Mouse (Mus musculus) frontal cortex, adult (tissue): Measurements from ENCODE around the gene Krt19.

Experiments used
- ATAC-seq: cut with Nextera tagmentation; 2 replicates; pipeline ENCODE4 v1.9.2; 2017; ENCODE audit warnings: mild to moderate bottlenecking, moderate library complexity, mixed read lengths; ENCODE audit not compliant: low TSS enrichment

Krt19 gene

DNA sequence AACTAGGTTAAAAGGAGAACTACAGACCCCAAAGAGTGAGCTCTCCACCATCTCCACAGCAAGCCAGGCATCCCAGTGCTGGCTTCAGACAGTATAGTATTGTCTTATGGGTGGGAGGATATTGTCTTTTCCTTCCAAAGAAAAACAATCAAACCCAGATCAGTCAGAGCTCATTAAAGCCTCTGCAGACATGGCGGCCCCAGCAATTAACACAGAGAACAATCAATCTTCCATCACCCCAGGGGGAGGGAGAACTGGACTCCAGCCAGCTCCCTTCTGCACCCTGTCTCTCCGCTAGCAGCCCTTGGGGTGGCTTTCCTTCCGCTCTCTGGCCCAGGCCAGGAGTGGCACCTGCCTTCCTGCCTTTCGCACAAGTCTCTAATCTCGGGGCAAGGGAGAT, 10.8 kb downstream of the Krt19 start:
- ATAC-seq, result no peak

DNA sequence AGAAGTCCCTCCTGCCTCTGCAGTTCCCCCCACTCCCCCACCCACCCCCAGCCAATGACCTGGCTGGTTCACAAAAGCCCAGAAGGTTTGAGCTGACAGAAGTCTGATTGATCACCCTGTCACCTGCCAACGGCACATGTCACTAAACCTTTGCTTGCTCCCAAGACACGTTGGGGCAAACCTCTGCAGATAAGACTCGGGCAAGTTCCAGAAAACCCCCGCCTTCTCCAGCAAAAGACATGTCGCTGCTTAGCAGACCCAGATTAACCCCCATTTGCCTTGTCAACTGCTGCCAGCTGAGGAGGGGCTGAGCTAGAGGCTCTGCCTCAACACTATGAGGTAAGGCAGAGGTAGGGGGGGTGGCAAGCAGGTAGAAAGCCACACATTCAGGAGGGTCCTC, 11.9 kb downstream of the Krt19 start:
- no peak for ATAC-seq

DNA sequence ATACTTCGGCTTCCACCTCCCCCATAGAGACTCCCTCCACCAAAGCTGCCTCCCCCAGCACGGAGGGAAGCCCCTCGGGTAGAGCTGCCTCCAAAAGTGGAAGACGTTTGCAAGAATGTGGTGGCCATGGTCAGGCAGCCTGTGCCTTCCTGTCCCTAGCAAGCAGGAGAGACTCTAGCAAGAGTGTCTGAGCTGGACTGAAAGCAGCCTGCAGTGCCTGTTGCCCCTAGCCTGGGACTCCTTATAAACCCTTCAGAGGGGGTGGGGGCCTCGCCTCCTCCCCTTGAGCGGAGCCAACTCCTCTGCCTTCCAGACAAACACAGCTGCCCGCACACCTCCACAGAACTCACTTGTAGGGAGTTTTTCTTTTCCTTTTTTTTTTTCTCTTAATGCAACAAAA, 12.7 kb downstream of the Krt19 start, which contains the start of gene Krt15:
TSS of gene Krt15 (minus strand) at position 198 of the 400 bp plus-strand sequence.
- ATAC-seq, result no peak

DNA sequence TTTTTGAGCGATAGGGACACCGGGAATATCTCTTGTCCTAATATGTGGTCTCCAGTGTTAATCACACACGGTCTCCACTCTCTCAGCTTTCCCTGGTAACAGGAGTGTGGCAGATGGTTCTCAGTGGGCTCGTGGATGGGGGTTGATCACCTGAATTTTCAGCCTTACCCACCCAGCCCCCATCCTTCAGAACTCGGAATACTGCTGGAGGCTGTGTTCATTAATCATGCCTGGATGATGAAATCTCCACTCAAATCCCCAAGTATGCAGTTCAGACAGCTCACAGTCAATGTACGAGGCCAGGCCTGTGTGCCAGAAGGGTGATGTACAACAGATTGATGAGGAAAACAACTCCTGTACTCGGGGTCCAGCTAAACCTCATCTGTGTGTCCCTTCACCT, 23.6 kb downstream of the Krt19 start:
- ATAC-seq, result no peak

DNA sequence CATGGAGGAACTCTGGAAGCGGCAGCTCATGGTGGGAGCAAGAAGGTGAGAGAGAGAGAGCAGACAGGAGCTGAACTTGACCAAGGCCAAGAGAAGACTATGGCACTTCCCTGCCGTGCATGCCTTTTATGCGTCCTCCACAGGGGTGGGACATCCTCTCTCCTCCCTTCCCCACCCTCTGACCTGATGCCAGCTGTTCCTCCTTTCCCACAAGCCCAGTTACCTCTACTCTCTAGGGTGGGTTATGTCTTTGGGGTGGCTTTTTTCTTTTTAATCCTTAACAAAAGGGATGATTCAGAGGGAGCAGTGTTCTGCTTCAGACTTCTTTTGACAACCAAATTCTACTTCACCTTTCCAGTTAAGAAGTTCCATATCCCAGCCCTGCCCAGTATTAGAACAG, 27.0 kb downstream of the Krt19 start, which contains the start of gene Krt13:
TSS of gene Krt13 (minus strand) at position 101 of the 400 bp plus-strand sequence.
- no peak for ATAC-seq

DNA sequence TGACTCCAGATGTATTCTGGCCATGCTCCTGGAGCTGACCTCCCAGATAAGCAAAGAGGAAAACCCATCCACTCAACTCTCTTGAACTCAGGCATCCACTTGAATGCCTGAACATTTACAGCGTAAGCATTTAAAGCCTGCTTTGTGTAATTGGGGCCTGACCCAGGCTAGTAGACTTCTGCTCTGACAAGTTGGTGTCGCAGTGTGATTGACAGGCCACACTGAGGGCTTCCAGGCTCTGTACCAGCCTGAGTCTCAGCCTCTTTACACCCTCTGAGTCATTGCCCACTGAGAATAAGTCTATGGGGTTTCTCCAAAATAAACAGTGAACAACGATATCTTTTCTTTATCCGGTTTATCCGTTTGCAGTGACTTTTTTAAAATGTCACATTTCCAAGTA, 28.1 kb downstream of the Krt19 start:
- ATAC-seq, result no peak

DNA sequence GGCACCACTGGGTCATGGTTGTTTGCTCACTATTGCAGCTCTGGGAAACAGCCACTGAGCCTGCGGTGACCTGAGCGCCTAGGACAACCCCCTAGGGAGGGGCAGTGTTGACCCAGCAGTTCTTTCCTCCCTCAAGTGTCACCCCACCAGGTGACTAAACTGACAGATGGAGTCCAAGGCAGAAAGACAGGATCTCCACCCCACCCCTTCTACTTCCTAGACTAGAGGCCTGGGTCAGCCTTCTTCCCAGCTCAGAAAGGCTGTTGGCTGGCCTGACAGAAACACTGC, 34.8 kb downstream of the Krt19 start:
- no peak for ATAC-seq

DNA sequence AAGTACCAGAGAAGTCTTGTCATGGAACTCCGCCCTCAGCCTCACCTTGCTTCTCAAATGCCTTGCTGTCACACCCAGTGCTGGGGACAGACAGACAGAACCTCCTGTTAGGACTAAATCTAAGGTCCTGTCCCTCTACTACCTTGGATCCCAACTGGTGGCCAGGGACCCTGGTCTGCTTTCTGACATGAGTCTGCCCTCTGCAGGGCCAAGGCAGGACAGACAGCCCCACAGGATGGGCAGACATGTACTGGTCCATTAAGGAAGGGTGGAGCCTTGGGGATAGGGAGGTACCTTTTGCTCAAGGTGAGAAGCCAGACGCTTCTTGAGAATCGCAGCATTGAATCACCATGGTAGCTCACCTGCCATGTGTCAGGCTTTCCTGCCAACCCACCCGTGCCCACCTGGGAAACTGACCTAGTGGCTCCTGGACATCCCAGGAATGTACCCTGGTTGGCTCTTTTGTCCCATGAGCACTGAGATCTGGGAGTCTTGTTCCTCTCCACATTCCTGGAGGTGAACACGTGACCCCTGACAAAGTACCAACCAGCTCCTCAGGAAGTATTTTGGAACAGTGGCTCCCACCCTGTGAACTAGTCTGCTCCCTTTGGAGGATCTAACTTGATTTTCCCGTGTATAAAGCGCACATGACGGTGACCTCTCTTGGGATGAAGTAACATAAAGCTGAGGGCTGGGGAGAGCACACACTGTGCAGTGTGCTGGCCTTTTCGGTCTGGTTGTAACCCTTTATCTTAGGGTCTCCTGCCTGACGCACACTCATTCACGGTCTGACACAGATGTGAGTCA, 35.3 kb downstream of the Krt19 start:
- no peak for ATAC-seq

DNA sequence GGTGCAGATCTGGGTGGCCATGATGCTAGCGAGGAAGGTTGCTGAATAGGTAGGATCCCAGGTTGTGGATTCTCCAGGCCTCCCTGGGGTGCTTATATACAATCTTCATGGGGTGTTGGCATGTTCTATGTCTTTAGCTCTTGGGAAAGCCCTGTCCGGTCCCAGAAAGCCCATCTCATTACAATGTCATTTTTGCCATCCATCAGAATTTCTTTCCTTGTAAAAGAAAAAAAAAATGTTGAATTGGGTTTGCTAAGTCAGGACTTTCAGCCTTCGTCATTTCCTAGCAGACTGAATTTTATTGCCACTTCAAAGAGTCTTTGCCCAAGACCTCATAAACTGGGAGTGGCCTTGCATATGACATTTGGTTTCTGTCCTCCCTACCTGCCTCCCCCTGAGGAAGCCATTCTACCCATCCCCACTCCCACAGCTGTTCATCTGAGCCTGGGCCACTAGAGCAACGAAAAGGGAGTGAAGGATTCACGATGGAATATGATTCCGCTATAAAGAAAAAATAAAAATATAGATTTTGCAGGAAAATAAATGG, 42.8 kb downstream of the Krt19 start, which contains the start of gene Krt36:
TSS of gene Krt36 (minus strand) at position 51 of the 547 bp plus-strand sequence.
- ATAC-seq, result no peak

DNA sequence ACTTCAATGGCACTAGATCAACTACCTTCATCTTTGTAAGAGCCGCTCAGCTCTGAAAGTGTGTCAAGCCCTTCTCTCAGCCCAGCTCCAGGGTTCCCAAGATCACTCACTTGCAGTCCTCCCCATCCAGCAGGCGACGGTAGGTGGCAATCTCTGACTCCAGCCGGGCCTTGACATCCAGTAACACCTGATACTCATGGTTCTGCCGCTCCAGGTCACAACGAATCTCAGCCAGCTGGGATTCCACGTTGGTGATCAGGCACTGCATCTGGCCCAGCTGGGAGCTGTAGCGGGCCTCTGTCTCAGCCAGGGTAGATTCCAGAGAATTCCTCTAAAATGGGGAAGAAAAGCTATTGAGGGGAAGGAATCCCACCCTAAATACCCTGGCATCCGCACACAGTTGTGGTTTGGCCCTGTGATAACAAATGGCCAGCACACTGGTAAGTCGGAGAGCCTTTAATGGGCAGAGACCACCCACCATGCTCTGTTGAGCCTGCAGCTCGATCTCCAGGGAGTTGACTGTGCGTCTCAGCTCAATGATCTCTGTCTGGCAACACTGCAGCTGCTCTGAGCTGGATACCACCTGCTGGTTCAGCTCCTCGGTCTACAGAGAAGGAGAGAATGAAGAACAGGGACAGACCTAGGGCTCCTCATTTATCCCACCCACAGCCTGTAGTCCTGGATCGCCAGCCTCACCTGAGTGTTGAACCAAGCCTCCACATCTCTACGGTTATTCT, 45.6 kb downstream of the Krt19 start:
- no peak for ATAC-seq

DNA sequence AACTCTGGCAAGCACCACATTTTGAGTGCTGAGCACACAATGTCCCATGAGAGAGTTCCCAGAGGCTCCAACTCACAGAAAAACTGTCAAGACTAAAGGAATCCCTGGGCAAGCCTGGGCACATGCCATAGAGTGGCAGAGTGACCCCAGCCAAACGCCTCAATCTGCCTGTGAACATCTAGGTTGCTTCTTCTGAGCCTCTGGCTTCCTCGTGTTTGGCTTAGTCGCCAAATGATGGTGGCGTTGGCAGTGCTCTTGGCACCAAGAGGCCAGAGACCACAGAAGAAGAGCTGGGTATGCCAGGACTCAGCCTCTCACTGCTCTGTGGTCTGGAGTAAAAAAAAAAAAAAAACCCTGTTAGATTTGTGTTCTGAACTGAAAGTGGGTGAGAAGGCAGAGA, 48.1 kb downstream of the Krt19 start:
- ATAC-seq, result no peak

DNA sequence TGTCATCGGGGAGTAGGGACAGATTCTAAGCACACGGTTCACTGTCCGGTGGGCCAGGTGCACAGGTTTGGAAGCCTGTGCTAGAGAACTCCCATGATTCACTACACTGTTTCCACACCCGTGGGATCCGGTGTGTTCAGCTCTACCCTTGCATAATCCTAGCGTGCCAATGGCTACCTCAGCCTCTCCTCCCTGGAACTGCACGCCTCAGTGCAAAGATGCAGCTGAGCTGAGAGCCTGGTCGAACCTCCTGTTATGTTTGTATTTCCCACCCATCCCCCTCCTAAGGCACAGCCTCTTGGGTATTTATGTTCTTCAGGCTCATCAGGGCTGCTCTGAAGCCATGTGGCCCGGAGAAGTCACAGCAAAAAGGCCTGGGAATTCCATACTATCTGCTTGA, 50.6 kb downstream of the Krt19 start:
- ATAC-seq, result no peak

DNA sequence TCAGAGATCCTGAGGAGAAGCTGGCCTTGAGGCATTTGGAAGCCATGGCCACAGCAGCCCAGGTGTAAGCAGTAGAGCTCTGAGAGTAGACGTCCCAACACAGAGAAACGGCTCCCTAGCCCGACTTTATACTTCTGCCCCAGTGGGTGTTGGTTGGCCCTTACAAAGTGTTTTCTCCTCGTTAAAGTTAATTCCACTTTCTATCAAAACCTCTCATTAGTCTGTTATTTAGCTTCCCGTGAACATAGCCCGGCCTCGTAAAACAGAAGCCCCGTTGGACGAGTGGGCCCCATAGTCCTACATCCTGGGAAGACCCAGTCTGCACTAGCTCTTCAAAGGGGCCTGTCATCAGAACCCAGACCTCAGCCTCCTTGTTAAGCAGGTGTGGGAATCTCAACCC, 52.3 kb downstream of the Krt19 start, which contains the start of gene Krt35:
TSS of gene Krt35 (minus strand) at position 101 of the 400 bp plus-strand sequence.
- ATAC-seq, result no peak
